Mouse (Mus musculus): Measurements from ENCODE around the gene Olfr666.
"Not testable (repeated sequence)": the region's sequence is repeated elsewhere in the genome, so short reads cannot be mapped to it uniquely, and the experiment has no call there.

Gene Olfr666

GRCm38 (mm10) chr7:104895852-104896251 is at the start of gene Olfr666:
Gene Olfr666 (minus strand): TSS chr7:104895952.
- no peak for DNase-seq

DNA sequence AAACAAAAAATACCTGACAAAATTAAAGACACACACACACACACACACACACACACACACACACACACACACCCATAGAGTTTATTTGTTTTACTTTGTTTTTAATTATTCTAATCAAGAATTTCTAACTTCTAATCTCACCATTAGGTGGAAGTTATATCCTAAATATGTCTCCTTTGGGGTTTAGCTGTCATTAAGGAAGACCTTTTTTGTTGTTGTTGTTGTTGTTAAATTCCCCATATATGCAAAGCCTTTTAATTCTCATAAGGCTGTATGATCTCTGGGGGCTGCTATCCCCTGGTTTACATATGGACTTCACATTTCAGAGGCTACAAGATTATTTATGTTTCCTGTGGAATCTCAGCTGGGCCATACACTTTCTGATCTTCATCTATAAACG is 38.2 kb upstream of the Olfr666 start, which contains the start of gene Olfr669:
TSS of gene Olfr669 (plus strand) at position 301 of the 400 bp plus-strand sequence.
- DNase-seq = no peak

- DNase-seq = no peak
Measured at GRCm38 (mm10) chr7:104927957-104928356, 32.2 kb upstream of the Olfr666 start, which contains the start of gene Olfr668. Gene Olfr668 (minus strand): TSS chr7:104928057.

GRCm38 (mm10) chr7:104921382-104921781 is 25.6 kb upstream of the Olfr666 start, which contains the start of gene Olfr667:
Gene Olfr667 (minus strand): TSS chr7:104921482.
- no peak for DNase-seq

- no peak for DNase-seq
Measured at GRCm38 (mm10) chr7:104877731-104878130, 18.0 kb downstream of the Olfr666 start, which contains the start of gene Olfr665. Gene Olfr665 (plus strand): TSS chr7:104878031.

DNA sequence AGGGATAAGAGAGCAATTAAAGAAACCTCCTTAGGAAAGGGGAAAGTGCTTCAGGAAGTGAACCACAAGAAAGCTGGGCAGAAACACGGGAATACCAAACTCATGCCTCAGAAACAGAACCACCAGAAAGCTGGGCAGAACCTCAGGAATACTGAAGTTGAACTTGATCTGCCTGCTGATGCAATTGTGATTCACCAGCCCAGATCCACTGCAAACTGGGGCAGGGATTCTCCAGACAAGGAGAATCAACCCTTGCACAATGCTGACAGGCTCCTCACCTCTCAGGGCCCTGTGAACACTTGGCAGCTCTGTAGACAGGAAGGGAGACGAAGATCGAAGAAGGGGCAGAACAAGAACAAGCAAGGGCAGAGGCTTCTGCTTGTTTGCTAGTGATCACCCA is 34.4 kb downstream of the Olfr666 start:
- DNase-seq = no peak

- DNase-seq = no peak
Measured at GRCm38 (mm10) chr7:104857683-104858082, 38.1 kb downstream of the Olfr666 start.

- DNase-seq = not testable (repeated sequence)
Measured at GRCm38 (mm10) chr7:104856709-104857108, 39.0 kb downstream of the Olfr666 start, which contains the start of gene Usp17la. Gene Usp17la (plus strand): TSS chr7:104857009.

DNA sequence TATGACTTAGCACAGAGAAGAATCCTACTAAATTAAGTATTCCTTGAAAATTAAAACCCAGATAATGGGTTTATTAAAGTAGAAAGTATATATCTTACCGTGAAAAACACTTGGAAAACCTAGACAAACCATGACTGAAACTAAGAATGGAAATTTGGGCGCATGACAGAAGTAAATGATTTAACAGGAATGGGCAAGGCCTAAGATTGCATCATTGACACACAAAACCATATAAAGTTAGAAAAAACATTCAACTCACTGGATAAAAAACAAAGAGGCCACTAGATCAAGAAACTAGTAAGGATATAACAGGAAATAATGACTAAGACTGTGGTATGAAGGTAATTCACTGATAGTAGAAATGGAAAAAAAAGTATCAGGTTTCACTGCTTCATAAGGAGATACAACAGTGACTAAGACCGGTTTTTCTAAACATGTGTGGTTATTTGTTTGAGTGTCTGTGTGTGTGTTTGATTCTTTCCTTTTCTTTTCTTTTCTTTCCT is 40.5 kb downstream of the Olfr666 start:
- DNase-seq = no peak

DNA sequence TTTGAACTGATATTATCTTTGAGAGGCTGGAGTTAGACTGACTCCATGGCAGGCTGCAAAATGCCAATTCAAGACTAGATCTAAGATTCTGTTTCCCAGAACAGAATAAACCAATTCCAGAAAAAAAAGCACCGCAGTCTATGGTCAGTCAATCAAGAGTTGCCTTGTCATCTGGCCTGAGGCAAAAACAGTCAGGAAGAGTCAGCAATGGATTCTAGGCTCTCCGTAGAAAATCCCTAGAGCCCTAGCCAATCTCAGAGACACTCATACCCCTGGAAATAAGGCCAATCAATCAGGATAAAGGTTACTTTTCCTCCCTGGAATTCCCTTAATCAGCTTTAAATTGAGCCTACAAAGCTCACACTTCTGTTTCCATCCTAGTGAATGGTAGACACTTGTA is 44.2 kb downstream of the Olfr666 start:
- DNase-seq = not testable (repeated sequence)

DNA sequence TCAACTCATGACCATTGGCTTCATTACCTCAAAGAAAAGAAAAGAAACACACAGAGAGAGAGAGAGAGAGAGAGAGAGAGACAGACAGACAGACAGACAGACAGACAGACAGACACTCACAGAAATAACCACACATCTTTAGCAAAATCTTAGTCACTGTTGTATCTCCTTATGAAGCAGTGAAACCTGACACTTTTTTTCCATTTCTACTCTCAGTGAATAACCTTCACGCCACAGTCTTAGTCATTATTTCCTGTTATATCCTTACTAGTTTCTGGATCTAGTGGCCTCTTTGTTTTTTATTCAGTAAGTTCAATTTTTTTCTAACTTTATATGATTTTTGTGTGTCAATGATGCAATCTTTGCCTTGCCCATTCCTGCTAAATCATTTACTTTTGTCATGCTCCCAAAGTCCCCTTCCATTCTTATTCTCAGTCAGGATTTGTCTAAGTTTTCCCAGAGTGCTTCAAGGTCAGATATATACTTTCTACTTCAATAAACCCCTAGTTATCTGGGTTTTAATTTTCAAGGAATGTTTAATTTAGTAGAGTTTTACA is 51.9 kb downstream of the Olfr666 start:
- DNase-seq = no peak

DNA sequence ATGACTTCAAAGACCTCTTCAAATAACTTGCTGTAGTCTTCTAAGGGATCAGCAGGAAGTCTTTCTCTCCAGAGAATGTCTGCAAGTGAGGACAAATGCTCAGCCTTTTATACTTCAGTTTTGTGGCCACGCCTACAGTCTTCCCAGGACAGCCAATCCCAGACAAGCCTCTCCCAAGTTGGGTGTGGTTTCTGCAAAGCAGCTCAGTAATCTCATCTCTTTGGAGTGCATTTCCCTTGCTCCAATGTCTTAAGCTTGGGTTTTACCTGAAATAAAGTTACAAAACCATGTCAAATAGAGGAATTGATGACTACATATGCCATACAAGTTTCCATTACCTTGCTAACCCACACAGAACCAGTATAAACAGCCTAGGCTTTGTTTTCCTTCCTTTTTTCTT is 53.2 kb downstream of the Olfr666 start, which contains the start of gene Usp17lb:
TSS of gene Usp17lb (minus strand) at position 101 of the 400 bp plus-strand sequence.
- DNase-seq = no peak

All from cerebellum, adult 9-10 months (tissue).